Mouse (Mus musculus) C2C12 (cell line): ENCODE measurements at regions not wholly inside any gene's neighbourhood (a gene's known extent, or its start where the extent isn't known, plus 50 kb on each side); places are given as distances from the start of the nearest gene placed in this dataset.

Experiments used
- H3K27me3 ChIP-seq: one replicate; pipeline ENCODE4 v1.6.1; 2011; ENCODE audit not compliant: control insufficient read depth, insufficient read depth, insufficient read length
- H3K36me3 ChIP-seq: one replicate; pipeline ENCODE4 v1.6.1; 2011; ENCODE audit not compliant: control insufficient read depth, insufficient read depth
- H3K4me3 ChIP-seq: one replicate; pipeline ENCODE4 v1.5.1; 2011; ENCODE audit warnings: mild to moderate bottlenecking, control low read depth; ENCODE audit not compliant: poor library complexity, insufficient read depth, severe bottlenecking
- H3K79me2 ChIP-seq: one replicate; pipeline ENCODE4 v1.6.1; 2011; ENCODE audit not compliant: control insufficient read depth, insufficient read depth
- H3K79me3 ChIP-seq: one replicate; pipeline ENCODE4 v1.6.1; 2011; ENCODE audit warnings: low read depth, control low read depth
- H3ac ChIP-seq: one replicate; pipeline ENCODE3; 2011; ENCODE audit warnings: low read depth; ENCODE audit not compliant: control insufficient read depth, insufficient read length
- CEBPB ChIP-seq: IDR thresholded peaks from one replicate; pipeline ENCODE4 v1.6.1; 2011; ENCODE audit warnings: low read depth, mild to moderate bottlenecking, control low read depth, moderate library complexity
- CTCF ChIP-seq: IDR thresholded peaks from one replicate; pipeline ENCODE4 v1.5.1; 2011; ENCODE audit not compliant: control insufficient read depth, insufficient read depth, insufficient read length
- FOSL1 ChIP-seq: IDR thresholded peaks from one replicate; pipeline ENCODE4 v1.8.0; 2011; ENCODE audit warnings: mild to moderate bottlenecking, low read length; ENCODE audit not compliant: poor library complexity, insufficient read depth, severe bottlenecking
- MAX ChIP-seq: IDR thresholded peaks from one replicate; pipeline ENCODE4 v1.6.1; 2011; ENCODE audit warnings: mild to moderate bottlenecking, control low read depth
- MYOD1 ChIP-seq: IDR thresholded peaks from one replicate; pipeline ENCODE4 v1.6.1; 2011; ENCODE audit warnings: low read depth; ENCODE audit not compliant: control insufficient read depth, insufficient read length
- MYOG ChIP-seq: IDR thresholded peaks from one replicate; pipeline ENCODE4 v1.6.1; 2011; ENCODE audit not compliant: control insufficient read depth, insufficient read length; ENCODE audit errors: extremely low read depth
- USF1 ChIP-seq: IDR thresholded peaks from one replicate; pipeline ENCODE4 v1.6.1; 2011; ENCODE audit warnings: low read depth, mild to moderate bottlenecking, control low read depth, moderate library complexity

GRCm38 (mm10) chr13:37541674-37542073 is 196.7 kb downstream of the Ly86 start:
- TF ChIP-seq MYOG = no peak
- no peak for TF ChIP-seq CTCF
- TF ChIP-seq MAX = no peak
- no peak for TF ChIP-seq MYOD1
- TF ChIP-seq CEBPB = no peak
- no peak for TF ChIP-seq FOSL1
- no peak for TF ChIP-seq USF1
- no peak overlapping the region for H3K4me3 ChIP-seq

GRCm38 (mm10) chr13:37542744-37543196 is 197.8 kb downstream of the Ly86 start:
- Histone ChIP-seq H3K79me3 (no peaks in the 10 kb centered on the region), H3K4me3 (no peak overlapping the region), H3K27me3 (no peaks in the 10 kb centered on the region), H3K79me2 (no peaks in the 10 kb centered on the region), H3K36me3 (no peaks in the 10 kb centered on the region), H3ac (no peak overlapping the region)
- TF ChIP-seq CEBPB (no peak), CTCF (no peak), MYOD1 (no peak), FOSL1 (no peak), USF1 (no peak), MYOG (no peak), MAX (no peak)

More at GRCm38 (mm10) chr13:37541674-37542073, 196.7 kb downstream of the Ly86 start:
- no peaks in the 10 kb centered on the region for H3K27me3 ChIP-seq
- H3K36me3 ChIP-seq = no peaks in the 10 kb centered on the region
- no peaks in the 10 kb centered on the region for H3K79me2 ChIP-seq
- no peaks in the 10 kb centered on the region for H3K79me3 ChIP-seq
- no peak overlapping the region for H3ac ChIP-seq

GRCm38 (mm10) chr13:37543788-37544187 is 198.8 kb downstream of the Ly86 start:
- Histone ChIP-seq H3K79me2 (no peaks in the 10 kb centered on the region), H3ac (no peak overlapping the region), H3K27me3 (no peaks in the 10 kb centered on the region), H3K79me3 (no peaks in the 10 kb centered on the region), H3K36me3 (no peaks in the 10 kb centered on the region), H3K4me3 (no peak overlapping the region)
- TF ChIP-seq MYOD1 (no peak), USF1 (no peak), CEBPB (no peak), MAX (no peak), CTCF (no peak)

- H3K79me3 ChIP-seq = no peaks in the 10 kb centered on the region
- H3K27me3 ChIP-seq = no peaks in the 10 kb centered on the region
- no peak overlapping the region for H3K4me3 ChIP-seq
Measured at GRCm38 (mm10) chr13:37544696-37545095, 199.7 kb downstream of the Ly86 start.

GRCm38 (mm10) chr13:37546556-37546955 is 201.5 kb downstream of the Ly86 start:
- H3K36me3 ChIP-seq = no peaks in the 10 kb centered on the region
- no peaks in the 10 kb centered on the region for H3K27me3 ChIP-seq
- H3K79me3 ChIP-seq = no peaks in the 10 kb centered on the region
- no peaks in the 10 kb centered on the region for H3K79me2 ChIP-seq
- TF ChIP-seq MYOG (no peak), CTCF (no peak), MAX (no peak), CEBPB (no peak), FOSL1 (no peak), USF1 (no peak), MYOD1 (no peak)
- H3ac ChIP-seq = no peak overlapping the region
- no peak overlapping the region for H3K4me3 ChIP-seq

More at GRCm38 (mm10) chr13:37544696-37545095, 199.7 kb downstream of the Ly86 start:
- no peaks in the 10 kb centered on the region for H3K79me2 ChIP-seq
- H3ac ChIP-seq = no peak overlapping the region
- H3K36me3 ChIP-seq = no peaks in the 10 kb centered on the region
- no peak for TF ChIP-seq CEBPB
- TF ChIP-seq MAX = no peak
- no peak for TF ChIP-seq USF1
- no peak for TF ChIP-seq CTCF

GRCm38 (mm10) chr13:37550584-37550983 is 205.6 kb downstream of the Ly86 start:
- H3K36me3 ChIP-seq = no peaks in the 10 kb centered on the region
- TF ChIP-seq MAX = no peak
- no peak for TF ChIP-seq USF1
- TF ChIP-seq MYOG = no peak
- TF ChIP-seq MYOD1 = no peak
- no peak for TF ChIP-seq CTCF
- TF ChIP-seq CEBPB = no peak
- no peak overlapping the region for H3ac ChIP-seq

More at GRCm38 (mm10) chr13:37550584-37550983, 205.6 kb downstream of the Ly86 start:
- H3K79me3 ChIP-seq = no peaks in the 10 kb centered on the region
- H3K27me3 ChIP-seq = no peaks in the 10 kb centered on the region
- H3K79me2 ChIP-seq = no peaks in the 10 kb centered on the region
- H3K4me3 ChIP-seq = no peak overlapping the region
